Mouse (Mus musculus): ENCODE data around the gene Klk12. TPM values are rescaled to one million over a fixed set of nuclear protein-coding genes. Genes with fewer than 3 reads are reported as not detected.

Klk12 gene
- polyA plus RNA-seq (2015; fragmentation: Nextera tagmentation; extraction: Ambion mirVana): not detected in 2 replicates

GRCm38 (mm10) chr7:43768597-43768996, at the start of gene Klk12:
Klk12 (plus strand) TSS chr7:43768897.
- Histone ChIP-seq H3K27ac (replicated peaks) (no peak within 1 kb of the TSS), H3K36me3 (no peaks in the 10 kb centered on the region), H3K27me3 (no peaks in the 10 kb centered on the region), H3K9ac (no peak within 1 kb of the TSS), H3K9me3 (no peaks in the 10 kb centered on the region), H3K4me2 (no peak within 1 kb of the TSS), H3K4me1 (replicated peaks) (no peaks in the 10 kb centered on the region), H3K4me3 (no peak within 1 kb of the TSS)
- WGBS: 83% methylated on average over 4 of the region's 4 CpGs
- no peak for ATAC-seq (ENCODE audit: low read depth)

- no peaks in the 10 kb centered on the region for H3K27me3 ChIP-seq
- H3K36me3 ChIP-seq: no peaks in the 10 kb centered on the region
- H3K9me3 ChIP-seq: no peaks in the 10 kb centered on the region
- WGBS: 65% methylated on average over 1 of the region's 1 CpGs
- H3K4me1 ChIP-seq (replicated peaks): no peaks in the 10 kb centered on the region
- no peak overlapping the region for H3K9ac ChIP-seq
- ATAC-seq (ENCODE audit: low read depth): no peak
- no peak overlapping the region for H3K4me2 ChIP-seq
- no peak overlapping the region for H3K27ac ChIP-seq (replicated peaks)
- no peak overlapping the region for H3K4me3 ChIP-seq
Measured at GRCm38 (mm10) chr7:43747788-43748187, 20.9 kb upstream of the Klk12 start.

GRCm38 (mm10) chr7:43752806-43753205, 15.9 kb upstream of the Klk12 start:
- Histone ChIP-seq H3K36me3 (no peaks in the 10 kb centered on the region), H3K9me3 (no peaks in the 10 kb centered on the region), H3K4me3 (no peak overlapping the region), H3K27me3 (no peaks in the 10 kb centered on the region; the same call in 1 of the 2 replicates), H3K4me2 (no peak overlapping the region), H3K27ac (replicated peaks) (no peak overlapping the region), H3K9ac (no peak overlapping the region), H3K4me1 (replicated peaks) (no peaks in the 10 kb centered on the region)
- 64% methylated on average over 2 of the region's 2 CpGs for WGBS
- ATAC-seq (ENCODE audit: low read depth): no peak

GRCm38 (mm10) chr7:43766484-43766883, 2.2 kb upstream of the Klk12 start:
- 63% methylated on average over 8 of the region's 8 CpGs for whole genome bisulfite sequencing
- no peak overlapping the region for H3K4me2 ChIP-seq
- H3K27ac ChIP-seq (replicated peaks): no peak overlapping the region
- no peaks in the 10 kb centered on the region for H3K27me3 ChIP-seq
- no peak overlapping the region for H3K4me3 ChIP-seq
- ATAC-seq (ENCODE audit: low read depth): no peak
- H3K4me1 ChIP-seq (replicated peaks): no peaks in the 10 kb centered on the region
- H3K9ac ChIP-seq: no peak overlapping the region
- H3K36me3 ChIP-seq: no peaks in the 10 kb centered on the region
- no peaks in the 10 kb centered on the region for H3K9me3 ChIP-seq

GRCm38 (mm10) chr7:43769636-43770035, 939 bp downstream of the Klk12 start:
- no peak for ATAC-seq (ENCODE audit: low read depth)
- Histone ChIP-seq H3K27me3 (no peaks in the 10 kb centered on the region), H3K27ac (replicated peaks) (no peak overlapping the region), H3K4me2 (no peak overlapping the region), H3K9ac (no peak overlapping the region), H3K4me3 (no peak overlapping the region), H3K36me3 (no peaks in the 10 kb centered on the region), H3K9me3 (no peaks in the 10 kb centered on the region), H3K4me1 (replicated peaks) (no peaks in the 10 kb centered on the region)
- 93% methylated on average over 8 of the region's 8 CpGs for WGBS

- Histone ChIP-seq H3K27ac (replicated peaks) (no peak overlapping the region), H3K4me2 (no peak overlapping the region), H3K4me1 (replicated peaks) (no peaks in the 10 kb centered on the region), H3K36me3 (no peaks in the 10 kb centered on the region), H3K9me3 (no peaks in the 10 kb centered on the region), H3K9ac (no peak overlapping the region), H3K27me3 (no peaks in the 10 kb centered on the region), H3K4me3 (no peak overlapping the region)
- no peak for ATAC-seq (ENCODE audit: low read depth)
- 93% methylated on average over 10 of the region's 10 CpGs for WGBS
Measured at GRCm38 (mm10) chr7:43770701-43771100, 2.0 kb downstream of the Klk12 start.

GRCm38 (mm10) chr7:43771916-43772315, 3.2 kb downstream of the Klk12 start:
- Histone ChIP-seq H3K9ac (no peak overlapping the region), H3K27me3 (no peaks in the 10 kb centered on the region), H3K4me2 (no peak overlapping the region), H3K36me3 (no peaks in the 10 kb centered on the region), H3K27ac (replicated peaks) (no peak overlapping the region), H3K4me1 (replicated peaks) (no peaks in the 10 kb centered on the region), H3K4me3 (no peak overlapping the region), H3K9me3 (no peaks in the 10 kb centered on the region)
- ATAC-seq (ENCODE audit: low read depth): no peak
- 94% methylated on average over 6 of the region's 6 CpGs for WGBS

GRCm38 (mm10) chr7:43772901-43773300, 4.2 kb downstream of the Klk12 start:
- 77% methylated on average over 3 of the region's 3 CpGs for WGBS
- no peak for ATAC-seq (ENCODE audit: low read depth)

GRCm38 (mm10) chr7:43774364-43774763, 5.7 kb downstream of the Klk12 start, which contains the start of gene Klk11:
Klk11 (plus strand) TSS chr7:43774604.
- ATAC-seq (ENCODE audit: low read depth): no peak

More at GRCm38 (mm10) chr7:43772901-43773300, 4.2 kb downstream of the Klk12 start:
- Histone ChIP-seq H3K9ac (no peak overlapping the region), H3K9me3 (no peaks in the 10 kb centered on the region), H3K4me3 (no peak overlapping the region), H3K27ac (replicated peaks) (no peak overlapping the region), H3K4me2 (no peak overlapping the region), H3K36me3 (no peaks in the 10 kb centered on the region), H3K4me1 (replicated peaks) (no peaks in the 10 kb centered on the region), H3K27me3 (no peaks in the 10 kb centered on the region)

GRCm38 (mm10) chr7:43774802-43775201, 6.1 kb downstream of the Klk12 start:
- H3K4me1 ChIP-seq (replicated peaks): no peaks in the 10 kb centered on the region
- no peaks in the 10 kb centered on the region for H3K9me3 ChIP-seq
- H3K36me3 ChIP-seq: no peaks in the 10 kb centered on the region
- no peak for ATAC-seq (ENCODE audit: low read depth)
- no peak overlapping the region for H3K27ac ChIP-seq (replicated peaks)
- no peak overlapping the region for H3K4me2 ChIP-seq
- H3K9ac ChIP-seq: no peak overlapping the region
- 48% methylated on average over 6 of the region's 6 CpGs for WGBS
- no peak overlapping the region for H3K4me3 ChIP-seq
- no peaks in the 10 kb centered on the region; the same call in 1 of the 2 replicates for H3K27me3 ChIP-seq

More at GRCm38 (mm10) chr7:43774364-43774763, 5.7 kb downstream of the Klk12 start, which contains the start of gene Klk11:
- WGBS: 89% methylated on average over 5 of the region's 5 CpGs
- no peak within 1 kb of the TSS for H3K27ac ChIP-seq (replicated peaks)
- no peak within 1 kb of the TSS for H3K4me2 ChIP-seq
- H3K9ac ChIP-seq: no peak within 1 kb of the TSS
- H3K4me3 ChIP-seq: no peak within 1 kb of the TSS
- no peaks in the 10 kb centered on the region for H3K9me3 ChIP-seq
- no peaks in the 10 kb centered on the region; the same call in 1 of the 2 replicates for H3K27me3 ChIP-seq
- no peaks in the 10 kb centered on the region for H3K4me1 ChIP-seq (replicated peaks)
- no peaks in the 10 kb centered on the region for H3K36me3 ChIP-seq

GRCm38 (mm10) chr7:43775311-43776057, 6.8 kb downstream of the Klk12 start:
- Histone ChIP-seq H3K4me3 (no peak overlapping the region), H3K4me1 (replicated peaks) (no peaks in the 10 kb centered on the region), H3K36me3 (no peaks in the 10 kb centered on the region), H3K4me2 (no peak overlapping the region), H3K9me3 (no peaks in the 10 kb centered on the region), H3K27ac (replicated peaks) (no peak overlapping the region), H3K9ac (no peak overlapping the region), H3K27me3 (no peaks in the 10 kb centered on the region; the same call in 1 of the 2 replicates)
- WGBS: 64% methylated on average over 7 of the region's 7 CpGs
- ATAC-seq (ENCODE audit: low read depth): no peak

GRCm38 (mm10) chr7:43776506-43776905, 7.8 kb downstream of the Klk12 start:
- WGBS: 83% methylated on average over 5 of the region's 5 CpGs
- Histone ChIP-seq H3K4me3 (no peak overlapping the region), H3K27me3 (no peaks in the 10 kb centered on the region; the same call in 1 of the 2 replicates), H3K9me3 (no peaks in the 10 kb centered on the region), H3K9ac (no peak overlapping the region), H3K27ac (replicated peaks) (no peak overlapping the region), H3K4me2 (no peak overlapping the region), H3K36me3 (no peaks in the 10 kb centered on the region), H3K4me1 (replicated peaks) (no peaks in the 10 kb centered on the region)
- no peak for ATAC-seq (ENCODE audit: low read depth)

GRCm38 (mm10) chr7:43777423-43777822, 8.7 kb downstream of the Klk12 start:
- no peak overlapping the region for H3K4me3 ChIP-seq
- no peak overlapping the region for H3K27ac ChIP-seq (replicated peaks)
- no peaks in the 10 kb centered on the region for H3K36me3 ChIP-seq
- 85% methylated on average over 12 of the region's 12 CpGs for WGBS
- H3K9me3 ChIP-seq: no peaks in the 10 kb centered on the region
- H3K9ac ChIP-seq: no peak overlapping the region
- H3K4me1 ChIP-seq (replicated peaks): no peaks in the 10 kb centered on the region
- H3K27me3 ChIP-seq: no peaks in the 10 kb centered on the region; the same call in 1 of the 2 replicates
- H3K4me2 ChIP-seq: no peak overlapping the region
- no peak for ATAC-seq (ENCODE audit: low read depth)

Measured in neural tube, embryonic 13.5 days (tissue).